Mouse (Mus musculus) adrenal gland, postnatal 4 days (tissue): ENCODE measurements at regions not wholly inside any gene's neighbourhood (a gene's known extent, or its start where the extent isn't known, plus 50 kb on each side); places are given as distances from the start of the nearest gene placed in this dataset.

Experiments used
- DNase-seq, 2 experiments: peaks; one replicate each; pipeline ENCODE4 v3.0.0; 2021 to 2022; ENCODE audit warnings: low spot score in 2 of 2, mixed read lengths in 2 of 2

DNA sequence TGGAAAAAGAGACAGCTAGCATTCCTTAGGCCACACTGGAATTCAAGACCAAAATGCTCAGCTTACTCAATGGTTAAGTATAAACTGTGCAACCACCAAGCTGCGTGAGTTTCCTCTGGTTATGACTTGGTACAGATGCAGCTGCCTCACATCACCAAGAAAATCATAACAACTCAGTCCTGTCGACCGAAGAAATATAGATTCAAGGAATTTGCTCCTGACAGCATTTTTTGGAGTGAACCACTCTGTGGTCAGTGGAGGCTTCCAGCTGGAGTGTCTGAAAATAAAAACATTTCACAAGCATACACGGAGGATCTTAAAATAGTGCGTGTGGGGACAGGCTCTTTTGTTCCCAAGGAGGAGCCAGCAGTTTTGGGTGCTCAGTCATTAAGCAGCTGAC lies 253.8 kb downstream of the Bckdhb start:
- DNase-seq, result no peak

DNA sequence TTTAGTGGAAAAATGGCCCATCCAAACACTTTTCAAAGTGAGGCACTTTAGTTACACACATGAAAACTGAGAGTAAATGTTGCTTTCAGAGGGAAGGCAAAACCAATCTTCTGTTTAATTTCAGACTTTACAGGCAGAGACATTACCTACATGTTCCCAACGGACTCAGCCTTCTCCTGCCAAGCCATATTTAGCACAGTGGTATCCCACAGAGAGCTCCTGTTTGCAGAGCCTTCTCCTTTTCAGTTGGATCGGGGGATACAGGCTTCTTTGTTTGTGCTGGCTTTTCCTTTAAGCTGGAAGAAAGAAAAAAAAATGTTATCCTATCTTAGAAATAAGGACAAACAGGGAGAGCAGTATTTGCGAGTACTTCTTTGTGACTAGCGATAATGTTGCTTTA lies 254.3 kb downstream of the Bckdhb start:
- DNase-seq, result no peak

GRCm38 (mm10) chr9:84183637-84184374 lies 258.9 kb downstream of the Bckdhb start:
- DNase-seq, result no peak

DNA sequence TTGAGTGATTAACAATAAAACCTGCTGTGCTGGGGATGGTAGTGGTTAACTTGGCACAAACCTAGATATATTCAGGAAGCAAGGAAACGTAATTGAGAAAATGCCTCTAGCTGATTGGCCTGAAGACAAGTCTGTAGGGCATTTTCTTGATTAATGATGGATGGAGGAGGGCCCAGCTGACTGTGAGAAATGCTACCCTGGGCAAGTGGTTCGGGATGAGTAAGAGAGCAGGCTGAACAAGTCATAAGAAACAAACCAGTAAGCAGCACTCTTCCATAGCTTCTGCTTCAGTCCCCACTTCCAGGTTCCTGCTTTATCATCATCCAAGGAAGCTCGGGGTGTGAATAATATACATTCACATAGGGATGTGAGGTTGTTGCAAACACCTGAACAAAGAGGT lies 262.6 kb downstream of the Bckdhb start:
- DNase-seq, result no peak

- DNase-seq, result no peak
These were observed 268.5 kb downstream of the Bckdhb start for GRCm38 (mm10) chr9:84193405-84193804.

GRCm38 (mm10) chr9:84194716-84195115 lies 269.8 kb downstream of the Bckdhb start:
- DNase-seq, result no peak

GRCm38 (mm10) chr9:84195338-84195737 lies 270.4 kb downstream of the Bckdhb start:
- DNase-seq, result no peak

DNA sequence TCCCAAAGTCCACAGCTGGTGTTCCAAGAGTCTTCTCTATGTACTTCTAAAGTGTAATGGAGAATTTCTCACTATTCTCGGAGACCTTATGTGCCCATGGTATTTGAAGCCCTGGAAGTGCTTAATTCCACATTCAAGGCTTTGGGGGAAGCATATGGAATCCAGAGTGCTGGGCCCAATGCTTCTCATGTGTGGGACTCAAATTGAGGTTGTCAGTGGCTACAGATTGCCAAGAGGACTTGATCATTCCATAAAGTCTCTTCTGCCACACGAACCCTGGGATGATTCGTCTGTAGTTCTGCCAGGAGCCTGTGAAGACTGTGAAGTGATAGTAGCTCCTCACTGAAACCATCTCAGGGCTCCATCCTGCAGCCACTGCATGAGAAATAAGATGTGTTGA lies 275.3 kb downstream of the Bckdhb start:
- no peak for DNase-seq

DNA sequence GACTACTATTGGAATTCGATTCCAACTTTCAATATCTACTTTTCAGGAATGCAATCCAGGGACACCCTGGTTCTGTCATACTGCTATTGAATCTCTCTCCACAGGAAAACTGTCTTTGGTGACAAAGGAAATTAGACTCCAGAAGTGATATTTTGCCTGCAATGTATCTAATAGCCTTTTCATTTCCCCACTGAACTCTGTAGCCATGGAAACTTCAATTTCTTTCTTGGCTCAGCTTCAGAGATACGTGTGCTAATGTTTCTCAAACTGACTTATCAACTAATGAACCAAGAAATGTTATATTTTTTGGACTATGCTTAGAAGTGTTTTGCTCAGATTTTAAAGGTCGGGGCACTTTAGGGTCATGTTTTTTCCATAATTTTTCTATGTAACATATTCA lies 279.1 kb downstream of the Bckdhb start:
- no peak for DNase-seq

DNA sequence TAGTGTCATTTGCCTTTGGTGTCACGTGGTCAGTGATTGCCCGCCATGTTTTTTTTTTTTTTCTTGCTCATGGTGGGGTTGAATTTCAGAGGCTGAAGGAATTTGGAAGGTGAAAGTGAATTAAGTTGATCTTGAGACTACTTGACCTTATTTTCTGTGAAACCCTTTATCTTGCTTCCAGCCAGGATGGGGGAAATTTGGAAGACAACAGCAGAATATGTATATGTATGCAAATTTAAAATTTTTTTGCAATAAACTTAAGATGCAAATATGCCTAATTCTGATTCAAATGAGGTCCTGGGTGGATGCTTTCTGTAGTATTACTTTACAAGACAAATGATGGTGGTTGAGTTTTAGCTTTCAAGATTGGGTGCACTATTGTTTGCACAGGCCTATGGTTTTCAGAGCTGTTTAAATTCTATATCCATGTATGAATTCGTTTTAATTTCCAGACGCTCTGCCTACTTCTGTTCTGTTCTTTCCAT lies 315.6 kb downstream of the Bckdhb start:
- no peak for DNase-seq

- DNase-seq, result no peak
These were observed 324.8 kb downstream of the Bckdhb start for GRCm38 (mm10) chr9:84249765-84250164.

DNA sequence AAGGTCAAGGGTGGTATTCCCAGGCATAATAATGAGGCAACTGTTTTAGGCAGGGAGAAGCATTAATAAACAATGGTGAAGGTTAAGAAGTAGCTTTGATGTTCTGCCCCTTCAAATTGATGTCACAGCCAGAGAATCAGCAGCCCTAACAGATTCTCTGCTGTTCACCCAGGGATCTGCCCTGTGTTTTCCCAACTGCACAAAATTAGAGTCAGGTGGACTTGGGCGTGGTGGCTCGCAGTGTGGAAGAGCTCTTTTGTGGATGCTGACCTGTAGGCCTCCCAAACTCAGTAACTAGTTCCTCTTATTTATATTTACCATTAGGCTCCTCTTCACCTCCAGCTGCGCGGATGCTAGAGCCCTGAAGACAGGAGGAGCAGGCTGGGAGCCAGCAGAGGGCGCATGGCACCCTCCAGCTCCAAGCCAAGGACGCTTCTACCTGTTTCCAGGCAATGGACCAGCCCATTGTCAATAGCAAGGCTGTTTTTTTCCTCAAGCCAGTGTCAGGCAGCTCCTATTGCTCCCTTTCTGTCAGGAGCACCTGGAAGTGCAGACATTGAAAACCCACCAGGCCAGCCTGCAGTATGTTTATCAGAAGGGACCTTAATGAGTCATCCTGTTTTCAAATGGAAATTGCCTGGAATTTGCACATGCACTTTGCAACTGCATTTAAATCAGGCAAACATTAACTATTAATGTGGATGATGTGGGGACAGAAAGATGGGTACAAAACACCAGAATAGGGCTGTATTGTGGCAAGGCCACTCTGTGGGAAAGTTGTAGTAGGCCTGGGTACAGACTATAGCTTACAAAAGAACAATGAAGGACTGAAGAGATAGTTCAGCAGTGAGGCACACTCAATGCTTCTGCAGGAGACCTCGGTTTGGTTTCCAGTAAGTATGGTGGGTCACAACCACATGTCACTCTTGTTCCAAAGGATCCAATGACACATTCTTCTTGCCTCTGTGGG lies 328.4 kb downstream of the Bckdhb start:
- no peak for DNase-seq

DNA sequence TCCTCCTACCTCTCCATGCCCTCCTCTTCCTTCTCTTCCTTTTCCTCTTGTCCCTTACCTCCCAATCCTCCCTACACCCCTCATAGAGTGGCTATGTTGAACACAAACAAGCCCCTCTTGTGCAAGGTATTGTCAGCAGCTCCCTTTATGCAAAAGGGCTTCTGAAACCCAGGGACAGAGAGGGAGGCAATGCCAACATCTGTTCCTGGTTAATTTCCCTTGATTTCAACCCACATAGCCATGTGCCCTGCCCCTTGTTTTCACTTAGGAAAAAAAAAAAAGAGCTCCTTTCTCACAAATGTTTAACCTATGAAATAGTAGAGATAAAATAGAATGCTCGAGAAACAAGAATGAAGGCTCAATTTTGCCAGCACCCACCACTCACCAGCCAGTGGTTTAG lies 333.5 kb downstream of the Bckdhb start:
- no peak for DNase-seq

DNA sequence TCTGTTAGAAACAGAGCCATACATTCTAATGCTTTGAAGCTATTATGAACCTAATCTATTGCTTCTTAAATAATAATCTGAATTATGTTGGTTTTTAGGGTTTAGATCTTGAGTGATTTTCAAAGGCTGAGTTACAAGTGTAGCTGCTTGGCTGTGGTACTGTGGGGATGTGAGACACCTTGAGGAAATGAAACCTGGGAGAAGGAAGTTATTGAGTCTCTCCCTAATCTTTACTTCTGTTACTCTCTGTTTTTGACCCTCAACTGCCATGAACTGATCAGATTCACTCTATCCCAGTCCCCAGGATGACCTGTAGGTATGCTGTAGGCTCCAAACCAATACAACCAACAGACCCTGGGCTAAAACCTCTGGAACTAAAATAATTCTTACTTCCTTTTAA lies 334.8 kb downstream of the Bckdhb start:
- DNase-seq, result no peak

GRCm38 (mm10) chr9:84262151-84262550 lies 337.2 kb downstream of the Bckdhb start:
- no peak for DNase-seq

GRCm38 (mm10) chr9:84266974-84267373 lies 342.0 kb downstream of the Bckdhb start:
- DNase-seq, result no peak

- no peak for DNase-seq
These were observed 349.7 kb downstream of the Bckdhb start for GRCm38 (mm10) chr9:84274608-84275007.

- no peak for DNase-seq
These were observed 353.4 kb downstream of the Bckdhb start for GRCm38 (mm10) chr9:84278295-84278694.

- no peak for DNase-seq
These were observed 353.8 kb downstream of the Bckdhb start for GRCm38 (mm10) chr9:84278731-84279130.

GRCm38 (mm10) chr9:84280898-84281297 lies 356.0 kb downstream of the Bckdhb start:
- no peak for DNase-seq

- DNase-seq, result no peak
These were observed 356.7 kb downstream of the Bckdhb start for GRCm38 (mm10) chr9:84281610-84282009.

- DNase-seq, result no peak
These were observed 358.4 kb downstream of the Bckdhb start for GRCm38 (mm10) chr9:84283296-84283695.
